Mouse (Mus musculus) kidney, adult 2 months (tissue): ENCODE data around the gene Tlk2. TPM values are rescaled to one million over a fixed set of nuclear protein-coding genes. Genes with fewer than 3 reads are reported as not detected.

ENCODE experiments used
- DNase-seq: peaks from one replicate; pipeline ENCODE4 v3.0.0; 2021
- H3K27ac ChIP-seq: fragments of 200-500 bp; 2 replicates; pipeline ENCODE4 v1.5.1; 2012; ENCODE audit warnings: low read depth, low read length, control low read depth, inconsistent platforms; ENCODE audit not compliant: insufficient read depth
- H3K27me3 ChIP-seq: fragments of 200-500 bp; replicated peaks from 2 replicates; pipeline ENCODE4 v1.6.1; 2012; ENCODE audit warnings: mild to moderate bottlenecking, moderate library complexity, low read length, inconsistent platforms; ENCODE audit not compliant: control insufficient read depth, insufficient read depth
- H3K36me3 ChIP-seq: fragments of 200-500 bp; 2 replicates; pipeline ENCODE4 v1.6.1; 2012; ENCODE audit warnings: mild to moderate bottlenecking, moderate library complexity, low read length, inconsistent platforms; ENCODE audit not compliant: control insufficient read depth, insufficient read depth
- H3K4me1 ChIP-seq: fragments of 200-500 bp; 2 replicates; pipeline ENCODE4 v1.6.1; 2011; ENCODE audit warnings: low read length; ENCODE audit not compliant: control insufficient read depth, insufficient read depth
- H3K4me3 ChIP-seq: fragments of 200-500 bp; 2 replicates; pipeline ENCODE4 v1.5.1; 2011; ENCODE audit warnings: mild to moderate bottlenecking, low read depth, low read length, control low read depth; ENCODE audit not compliant: insufficient read depth
- CTCF ChIP-seq: fragments of 200-500 bp; conservative IDR thresholded peaks from 2 replicates; pipeline ENCODE4 v1.5.1; 2011; ENCODE audit warnings: low read depth, mild to moderate bottlenecking, control low read depth, low read length, moderate library complexity, mixed read lengths; ENCODE audit not compliant: insufficient read depth, insufficient read length
- POLR2A ChIP-seq: fragments of 200-500 bp; IDR thresholded peaks from one replicate; pipeline ENCODE4 v1.6.1; 2011; ENCODE audit warnings: low read depth, low read length, control low read depth
- WGBS: fragments of 180-500 bp; shearing (Covaris S2); methylation state at CpG from one replicate; pipeline ENCODE4 v1.1.7; 2018; 5-methylcytosine and 5-hydroxymethylcytosine counted together
- polyA plus RNA-seq: library from polyadenylated mRNA; depleted of rRNA; stranded (reverse); fragments of >200 nt; gene quantifications from 2 replicates; pipeline ENCODE4 v1.2.3, GENCODE M21; 2012

The Tlk2 gene
- polyA plus RNA-seq, 1 experiment: 15.4 TPM

DNA sequence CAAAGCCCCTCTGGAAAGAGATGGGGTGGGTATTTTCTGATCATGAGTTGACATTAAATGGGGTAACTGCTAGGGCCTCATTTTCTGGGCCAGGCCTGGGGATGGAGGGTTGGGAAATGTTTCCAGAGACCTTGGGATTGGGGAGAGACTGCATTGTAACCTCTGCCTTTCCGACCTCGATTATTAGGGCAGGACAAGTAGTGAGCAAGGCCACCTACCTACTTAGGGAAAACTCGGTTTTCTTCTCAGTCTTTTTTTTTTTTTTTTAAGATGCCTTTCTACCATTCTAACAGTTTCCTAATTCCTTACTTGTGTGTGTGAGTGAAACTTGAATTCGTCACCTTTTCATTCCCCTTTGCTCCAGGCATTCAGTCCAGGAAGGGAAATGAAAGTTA, 3.9 kb downstream of the Tlk2 start:
- peak; percentile 44 for DNase-seq
- peak overlapping the region; percentile 97 for H3K4me3 ChIP-seq
- WGBS: under 1% methylated on average over 4 of the region's 4 CpGs
- peaks cover 21% of the 10 kb centered on the region for H3K4me1 ChIP-seq
- no peak for TF ChIP-seq CTCF
- no peak for TF ChIP-seq POLR2A
- peak overlapping the region; percentile 97 for H3K27ac ChIP-seq
- H3K36me3 ChIP-seq: peaks cover 3% of the 10 kb centered on the region
- no peaks in the 10 kb centered on the region for H3K27me3 ChIP-seq

DNA sequence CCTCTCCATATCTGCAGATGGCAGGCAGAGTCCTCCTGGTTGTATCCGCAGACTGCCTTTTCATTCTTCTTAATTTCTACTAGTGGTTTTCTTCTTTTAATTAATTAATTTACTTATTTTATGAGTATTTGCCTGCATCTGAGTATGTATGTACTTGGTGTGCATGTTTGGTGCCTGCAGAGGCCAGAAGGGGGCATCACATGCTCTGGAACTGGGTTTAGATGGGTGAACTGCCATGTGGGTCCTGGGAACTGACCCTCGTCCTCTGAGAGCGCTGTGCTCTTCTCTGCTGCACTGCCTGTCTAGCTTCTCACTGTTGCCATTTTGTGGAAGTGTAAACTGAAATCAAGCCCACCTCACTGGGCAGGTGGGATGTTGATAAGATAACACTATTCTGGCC, 6.1 kb downstream of the Tlk2 start:
- H3K4me1 ChIP-seq: peaks cover 11% of the 10 kb centered on the region; the same call in 1 of the 2 replicates
- DNase-seq: no peak
- H3K27me3 ChIP-seq: no peaks in the 10 kb centered on the region
- peaks cover 3% of the 10 kb centered on the region for H3K36me3 ChIP-seq
- whole genome bisulfite sequencing: 77% methylated on average over 3 of the region's 3 CpGs
- TF ChIP-seq POLR2A (no peak), CTCF (peak; percentile 36)
- H3K4me3 ChIP-seq: no peak overlapping the region
- H3K27ac ChIP-seq: no peak overlapping the region

DNA sequence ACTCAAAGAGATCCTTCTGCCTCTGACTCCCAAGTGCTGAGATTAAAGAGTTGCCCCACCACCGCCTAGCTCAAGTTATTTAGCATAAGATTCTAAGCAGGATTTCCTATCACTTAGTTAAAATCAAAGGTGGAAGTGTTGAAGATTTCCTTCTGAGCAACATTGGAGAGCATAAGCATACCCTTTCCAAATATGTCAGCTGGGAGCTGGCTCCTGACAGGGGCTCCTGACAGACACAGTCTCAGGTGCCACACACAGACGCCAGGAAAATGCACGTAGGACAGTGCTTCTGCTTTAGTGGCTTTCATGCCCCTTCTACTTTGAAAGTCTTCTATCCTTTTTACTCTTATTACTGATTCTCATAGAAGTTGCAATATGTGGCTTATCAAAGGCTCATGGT, 13.6 kb downstream of the Tlk2 start:
- no peak overlapping the region for H3K27ac ChIP-seq
- 92% methylated on average over 3 of the region's 3 CpGs for WGBS
- no peaks in the 10 kb centered on the region for H3K27me3 ChIP-seq
- DNase-seq: no peak
- H3K36me3 ChIP-seq: no peaks in the 10 kb centered on the region; the same call in 1 of the 2 replicates
- TF ChIP-seq CTCF (no peak), POLR2A (no peak)
- no peak overlapping the region for H3K4me3 ChIP-seq
- peaks cover 2% of the 10 kb centered on the region; the same call in 1 of the 2 replicates for H3K4me1 ChIP-seq

DNA sequence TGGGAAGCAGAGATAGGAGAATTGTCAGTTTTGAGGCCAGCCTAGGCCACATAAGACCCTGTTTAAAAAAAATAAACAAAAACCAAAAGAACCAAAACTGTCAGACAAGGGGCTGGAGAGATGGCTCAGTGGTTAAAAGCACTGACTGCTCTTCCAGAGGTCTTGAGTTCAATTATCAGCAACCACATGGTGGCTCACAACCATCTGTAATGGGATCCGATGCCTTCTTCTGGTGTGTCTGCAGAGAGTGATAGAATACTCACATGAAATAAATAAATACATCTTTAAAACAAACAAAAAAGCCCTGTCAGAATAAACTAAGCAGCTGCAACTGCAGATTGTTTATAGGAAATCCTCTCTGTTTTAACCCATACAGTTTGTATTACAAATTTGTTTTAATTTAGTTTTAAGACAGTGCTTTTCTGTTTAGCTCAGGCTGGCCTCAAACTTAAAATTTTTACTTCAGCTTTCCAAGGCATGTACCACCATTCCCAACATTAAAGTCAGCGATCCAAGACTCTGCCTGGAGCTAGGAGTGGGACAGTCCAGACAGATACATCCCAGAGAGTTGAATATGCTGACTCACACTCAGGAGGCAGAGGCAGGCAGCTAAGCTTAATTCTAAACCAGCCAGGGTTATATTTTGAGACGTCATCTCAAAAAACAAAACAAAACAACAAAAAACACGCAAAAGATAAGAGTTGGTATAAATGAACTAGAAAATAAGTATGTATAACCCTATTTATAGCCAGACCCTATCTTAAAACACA, 18.5 kb downstream of the Tlk2 start:
- peaks cover 2% of the 10 kb centered on the region; the same call in 1 of the 2 replicates for H3K4me1 ChIP-seq
- TF ChIP-seq CTCF (no peak), POLR2A (no peak)
- no peaks in the 10 kb centered on the region; the same call in 1 of the 2 replicates for H3K36me3 ChIP-seq
- no peak overlapping the region for H3K27ac ChIP-seq
- H3K27me3 ChIP-seq: no peaks in the 10 kb centered on the region
- DNase-seq: no peak
- H3K4me3 ChIP-seq: no peak overlapping the region
- 71% methylated on average over 4 of the region's 4 CpGs for WGBS

GRCm38 (mm10) chr11:105202403-105202802, 23.8 kb downstream of the Tlk2 start:
- Histone ChIP-seq H3K27me3 (no peaks in the 10 kb centered on the region), H3K27ac (no peak overlapping the region), H3K4me3 (no peak overlapping the region), H3K36me3 (no peaks in the 10 kb centered on the region), H3K4me1 (peaks cover 7% of the 10 kb centered on the region; the same call in 1 of the 2 replicates)
- 62% methylated on average over 3 of the region's 3 CpGs for WGBS
- DNase-seq: no peak
- peak; percentile 36 for TF ChIP-seq CTCF
- TF ChIP-seq POLR2A: no peak

- no peaks in the 10 kb centered on the region; the same call in 1 of the 2 replicates for H3K4me1 ChIP-seq
- 0 out of 2 replicates have a peak overlapping the region, but pooled peaks have one; percentile 16 for H3K27ac ChIP-seq
- no peak for DNase-seq
- H3K4me3 ChIP-seq: no peak overlapping the region
- H3K27me3 ChIP-seq: no peaks in the 10 kb centered on the region
- TF ChIP-seq POLR2A: no peak
- TF ChIP-seq CTCF: no peak
- 52% methylated on average over 1 of the region's 1 CpGs for WGBS
- peaks cover 2% of the 10 kb centered on the region for H3K36me3 ChIP-seq
Measured at GRCm38 (mm10) chr11:105210007-105210406, 31.4 kb downstream of the Tlk2 start.

GRCm38 (mm10) chr11:105214257-105214656, 35.6 kb downstream of the Tlk2 start:
- H3K4me1 ChIP-seq: no peaks in the 10 kb centered on the region; the same call in 1 of the 2 replicates
- WGBS: 98% methylated on average over 1 of the region's 1 CpGs

More at GRCm38 (mm10) chr11:105214257-105214656, 35.6 kb downstream of the Tlk2 start:
- TF ChIP-seq POLR2A (no peak), CTCF (0 out of 2 replicates have a peak, but pooled peaks have one; percentile 2)
- H3K27me3 ChIP-seq: no peaks in the 10 kb centered on the region
- H3K27ac ChIP-seq: no peak overlapping the region
- H3K36me3 ChIP-seq: peaks cover 2% of the 10 kb centered on the region; the same call in 1 of the 2 replicates
- H3K4me3 ChIP-seq: no peak overlapping the region
- no peak for DNase-seq
